Mouse (Mus musculus): ENCODE data around the gene Col4a3.

GRCm38 (mm10) chr1:82635254-82635620 is 48.5 kb downstream of the Col4a3 start:
- TF ChIP-seq CTCF (conservative IDR thresholded peaks at IDR 0.05; ENCODE audit: low read length), result no peak
- TF ChIP-seq POU5F1 (IDR thresholded peaks at IDR 0.05; ENCODE audit: borderline replicate concordance, low read length), result no peak

All from E14TG2a.4 (cell line).